In the genomic region with DNA sequence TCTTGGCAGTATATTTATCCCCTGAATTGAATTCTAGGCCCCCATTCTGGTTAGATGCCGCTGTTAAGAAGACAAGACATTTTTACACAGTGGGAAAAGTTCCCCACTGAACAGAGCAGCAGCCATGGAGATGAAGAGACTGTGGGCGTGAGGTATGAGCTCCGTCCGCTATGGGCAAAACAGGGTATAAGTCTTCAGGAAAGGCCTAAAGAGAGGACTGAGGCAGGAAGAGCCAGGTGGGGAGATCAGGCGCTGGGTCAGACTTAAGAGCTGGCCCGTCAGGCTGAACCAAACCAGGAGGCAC, we compare ENCODE assay signal across 11 mouse cellular contexts.
DNase-seq lines count a peak whose midpoint lies in the region; ATAC-seq and TF ChIP-seq lines count a peak whose summit lies in the region.
"Had no signal": no experiment of that assay in that cellular context is flagged by ENCODE, and none has a peak within 500 bp of the region (broad histone marks: within the 10 kb centered on the region; RNA-seq: fewer than 3 reads in every experiment).

No protein-coding gene starts in this region.

- DNase-seq in kidney, adult 8-10 months = no peak
- no peak for DNase-seq in forebrain, embryonic 10.5 days (ENCODE audit: extremely low spot score, low spot score)
- peak; percentile 71 for DNase-seq in hindbrain, postnatal 0 days (ENCODE audit: low spot score)
- DNase-seq in embryo, embryonic 10.5 days (ENCODE audit: low spot score) = no peak
- DNase-seq in layer of hippocampus, adult 8-10 months (ENCODE audit: low spot score in 2 of 2) = no peak
- DNase-seq: cerebellum, postnatal 36 days; heart, postnatal 10 days had no signal

- H3K4me1 ChIP-seq in kidney, embryonic 14.5 days (ENCODE audit: control insufficient read depth, insufficient read depth, low read length) = peaks cover 9% of the 10 kb centered on the region; the same call in 1 of the 2 replicates
- peaks cover 76% of the 10 kb centered on the region for H3K4me1 ChIP-seq in forebrain, embryonic 10.5 days
- peaks cover 9% of the 10 kb centered on the region for H3K4me1 ChIP-seq in hindbrain, postnatal 0 days (ENCODE audit: insufficient read depth, low read length)
- peaks cover 46% of the 10 kb centered on the region for H3K4me1 ChIP-seq in neural tube, embryonic 15.5 days
- peaks cover 11% of the 10 kb centered on the region for H3K4me1 ChIP-seq in kidney, embryonic 16.5 days (ENCODE audit: insufficient read depth, low read length)
- H3K4me1 ChIP-seq: megakaryocyte, embryonic 14.5 days had no signal

- no peak overlapping the region for H3K4me3 ChIP-seq in kidney, embryonic 14.5 days (ENCODE audit: low read length)
- no peak overlapping the region for H3K4me3 ChIP-seq in forebrain, embryonic 10.5 days
- H3K4me3 ChIP-seq in hindbrain, postnatal 0 days (ENCODE audit: low read length) = no peak overlapping the region
- no peak overlapping the region for H3K4me3 ChIP-seq in neural tube, embryonic 15.5 days (replicated peaks)
- H3K4me3 ChIP-seq in kidney, embryonic 16.5 days (ENCODE audit: low read length) = no peak overlapping the region
- H3K4me3 ChIP-seq: megakaryocyte, embryonic 14.5 days had no signal

- no peak overlapping the region for H3K4me2 ChIP-seq in kidney, embryonic 14.5 days (replicated peaks; ENCODE audit: low read depth, low read length)
- H3K4me2 ChIP-seq in hindbrain, postnatal 0 days (ENCODE audit: low read depth, low read length) = no peak overlapping the region
- no peak overlapping the region for H3K4me2 ChIP-seq in neural tube, embryonic 15.5 days
- H3K4me2 ChIP-seq in kidney, embryonic 16.5 days (replicated peaks; ENCODE audit: low read depth, low read length) = no peak overlapping the region

- H3K9ac ChIP-seq in kidney, embryonic 14.5 days (ENCODE audit: low read depth, low read length) = no peak overlapping the region
- no peak overlapping the region for H3K9ac ChIP-seq in hindbrain, postnatal 0 days (replicated peaks; ENCODE audit: low read length)
- H3K9ac ChIP-seq in neural tube, embryonic 15.5 days (replicated peaks) = no peak overlapping the region
- no peak overlapping the region for H3K9ac ChIP-seq in kidney, embryonic 16.5 days (replicated peaks; ENCODE audit: low read length)

- no peaks in the 10 kb centered on the region for H3K9me3 ChIP-seq in kidney, embryonic 14.5 days (ENCODE audit: control insufficient read depth, low read length)
- H3K9me3 ChIP-seq in forebrain, embryonic 10.5 days = no peaks in the 10 kb centered on the region
- H3K9me3 ChIP-seq in hindbrain, postnatal 0 days (ENCODE audit: low read length) = no peaks in the 10 kb centered on the region
- no peaks in the 10 kb centered on the region for H3K9me3 ChIP-seq in neural tube, embryonic 15.5 days (replicated peaks)
- no peaks in the 10 kb centered on the region for H3K9me3 ChIP-seq in kidney, embryonic 16.5 days (ENCODE audit: low read length)
- H3K9me3 ChIP-seq: megakaryocyte, embryonic 14.5 days had no signal

- 93% methylated on average over 6 of the region's 6 CpGs for WGBS in kidney, embryonic 14.5 days
- WGBS in forebrain, embryonic 10.5 days = 80% methylated on average over 6 of the region's 6 CpGs
- WGBS in hindbrain, postnatal 0 days = 54% methylated on average over 6 of the region's 6 CpGs
- 41% methylated on average over 6 of the region's 6 CpGs for WGBS in neural tube, embryonic 15.5 days
- WGBS in kidney, embryonic 16.5 days = 87% methylated on average over 6 of the region's 6 CpGs

- H3K36me3 ChIP-seq in kidney, embryonic 14.5 days (ENCODE audit: control insufficient read depth, insufficient read depth, low read length) = peaks cover 3% of the 10 kb centered on the region; the same call in 1 of the 2 replicates
- H3K36me3 ChIP-seq in forebrain, embryonic 10.5 days (replicated peaks) = peaks cover 36% of the 10 kb centered on the region
- no peaks in the 10 kb centered on the region; the same call in 1 of the 2 replicates for H3K36me3 ChIP-seq in hindbrain, postnatal 0 days (ENCODE audit: insufficient read depth, low read length)
- H3K36me3 ChIP-seq in neural tube, embryonic 15.5 days = no peaks in the 10 kb centered on the region
- H3K36me3 ChIP-seq in kidney, embryonic 16.5 days (ENCODE audit: insufficient read depth, low read length) = no peaks in the 10 kb centered on the region; the same call in 1 of the 2 replicates

- no peak for TF ChIP-seq CTCF in hindbrain, postnatal 0 days (IDR thresholded peaks at IDR 0.05; ENCODE audit: low read depth)

- no peaks in the 10 kb centered on the region for H3K27me3 ChIP-seq in kidney, embryonic 14.5 days (ENCODE audit: control insufficient read depth, insufficient read depth, low read length)
- H3K27me3 ChIP-seq in forebrain, embryonic 10.5 days (ENCODE audit: poor library complexity, severe bottlenecking) = no peaks in the 10 kb centered on the region
- no peaks in the 10 kb centered on the region for H3K27me3 ChIP-seq in hindbrain, postnatal 0 days (ENCODE audit: insufficient read depth, low read length)
- H3K27me3 ChIP-seq in neural tube, embryonic 15.5 days (replicated peaks) = no peaks in the 10 kb centered on the region
- H3K27me3 ChIP-seq in kidney, embryonic 16.5 days (ENCODE audit: insufficient read depth, low read length) = no peaks in the 10 kb centered on the region

- no peak for ATAC-seq in kidney, embryonic 14.5 days (ENCODE audit: low FRiP score, low TSS enrichment)
- ATAC-seq in hindbrain, postnatal 0 days = peak; percentile 81
- peak; percentile 64 for ATAC-seq in neural tube, embryonic 15.5 days (ENCODE audit: low FRiP score)
- no peak for ATAC-seq in kidney, embryonic 16.5 days (ENCODE audit: low FRiP score, low TSS enrichment)

- peak overlapping the region; percentile 18; the same call in 1 of the 2 replicates for H3K27ac ChIP-seq in kidney, embryonic 14.5 days (ENCODE audit: low read depth, low read length)
- peak overlapping the region; percentile 80 for H3K27ac ChIP-seq in forebrain, embryonic 10.5 days
- H3K27ac ChIP-seq in hindbrain, postnatal 0 days = peak overlapping the region; percentile 87
- H3K27ac ChIP-seq in neural tube, embryonic 15.5 days (replicated peaks) = peak overlapping the region; percentile 77
- no peak overlapping the region for H3K27ac ChIP-seq in kidney, embryonic 16.5 days (ENCODE audit: low read length)

Comparison
In these comparisons a context has a peak if more than half of its experiments do, and no peak if none do; other contexts are left out.
1. ATAC-seq: peak in hindbrain, postnatal 0 days (single experiment) and neural tube, embryonic 15.5 days (single experiment); none in kidney, embryonic 14.5 days (single experiment) and kidney, embryonic 16.5 days (single experiment).